Mouse (Mus musculus): ENCODE data around the gene Isoc2a. TPM values are rescaled to one million over a fixed set of nuclear protein-coding genes. Genes with fewer than 3 reads are reported as not detected.

The Isoc2a gene
- total RNA-seq, 2 experiments from 2014 or later, result 13.0 to 13.4 TPM

GRCm38 (mm10) chr7:4923586-4924364 is 46.8 kb downstream of the Isoc2a start:
- DNase-seq (ENCODE audit: low spot score in 2 of 2), result no peak
- peak; percentile 74 for TF ChIP-seq CTCF (conservative IDR thresholded peaks at IDR 0.05)
- H3K4me3 ChIP-seq, result peak overlapping the region; percentile 85
- H3K27ac ChIP-seq, result peak overlapping the region; percentile 94

- Histone ChIP-seq H3K27ac (peak overlapping the region; percentile 94), H3K4me3 (peak overlapping the region; percentile 85)
- TF ChIP-seq CTCF (conservative IDR thresholded peaks at IDR 0.05), result no peak
- no peak for DNase-seq (ENCODE audit: low spot score in 2 of 2)
Observed at GRCm38 (mm10) chr7:4924483-4924882, 47.5 kb downstream of the Isoc2a start.

- H3K4me3 ChIP-seq, result no peak overlapping the region
- H3K27ac ChIP-seq, result peak overlapping the region; percentile 94; the same call in 1 of the 2 replicates
- no peak for TF ChIP-seq CTCF (conservative IDR thresholded peaks at IDR 0.05)
- DNase-seq (ENCODE audit: low spot score in 2 of 2), result peak; percentile 53 to 67
Observed at GRCm38 (mm10) chr7:4924891-4925301, 47.9 kb downstream of the Isoc2a start.

GRCm38 (mm10) chr7:4925441-4926381 is 48.8 kb downstream of the Isoc2a start, which contains the start of gene Ssc5d:
Ssc5d (plus strand) TSS chr7:4925785.
- no peak for DNase-seq (ENCODE audit: low spot score in 2 of 2)
- TF ChIP-seq CTCF (conservative IDR thresholded peaks at IDR 0.05), result no peak
- Histone ChIP-seq H3K4me3 (no peak within 1 kb of the TSS; the same call in 1 of the 2 replicates), H3K27ac (peak within 1 kb of the TSS; percentile 94)

DNA sequence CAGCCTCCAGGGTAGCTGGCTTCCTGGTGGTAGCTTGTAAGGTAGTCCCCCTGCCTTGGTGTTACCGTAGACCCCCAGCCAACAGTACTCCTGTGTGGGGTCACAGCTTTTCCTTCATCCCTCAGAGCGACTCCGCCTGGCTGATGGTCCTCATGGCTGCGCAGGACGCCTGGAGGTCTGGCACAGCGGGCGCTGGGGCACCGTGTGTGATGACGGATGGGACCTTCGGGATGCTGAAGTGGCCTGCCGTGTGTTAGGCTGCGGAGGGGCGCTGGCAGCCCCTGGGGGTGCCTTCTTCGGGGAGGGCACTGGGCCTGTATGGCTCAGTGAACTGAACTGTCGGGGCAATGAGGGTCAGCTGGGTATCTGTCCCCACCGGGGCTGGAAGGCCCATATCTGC is 49.9 kb downstream of the Isoc2a start:
- Histone ChIP-seq H3K4me3 (no peak overlapping the region), H3K27ac (no peak overlapping the region)
- no peak for DNase-seq (ENCODE audit: low spot score in 2 of 2)
- no peak for TF ChIP-seq CTCF (conservative IDR thresholded peaks at IDR 0.05)

GRCm38 (mm10) chr7:4927711-4928110 is 50.8 kb downstream of the Isoc2a start:
- TF ChIP-seq CTCF (conservative IDR thresholded peaks at IDR 0.05), result no peak
- no peak overlapping the region for H3K27ac ChIP-seq
- H3K4me3 ChIP-seq, result no peak overlapping the region
- DNase-seq (ENCODE audit: low spot score in 2 of 2), result no peak

- H3K27ac ChIP-seq, result no peak overlapping the region
- no peak for DNase-seq (ENCODE audit: low spot score in 2 of 2)
- TF ChIP-seq CTCF (conservative IDR thresholded peaks at IDR 0.05), result no peak
- no peak overlapping the region for H3K4me3 ChIP-seq
Observed at GRCm38 (mm10) chr7:4928323-4928722, 51.4 kb downstream of the Isoc2a start.

- no peak for TF ChIP-seq CTCF (conservative IDR thresholded peaks at IDR 0.05)
- no peak for DNase-seq (ENCODE audit: low spot score in 2 of 2)
- Histone ChIP-seq H3K4me3 (no peak overlapping the region), H3K27ac (no peak overlapping the region)
Observed at GRCm38 (mm10) chr7:4933103-4933502, 56.1 kb downstream of the Isoc2a start.

DNA sequence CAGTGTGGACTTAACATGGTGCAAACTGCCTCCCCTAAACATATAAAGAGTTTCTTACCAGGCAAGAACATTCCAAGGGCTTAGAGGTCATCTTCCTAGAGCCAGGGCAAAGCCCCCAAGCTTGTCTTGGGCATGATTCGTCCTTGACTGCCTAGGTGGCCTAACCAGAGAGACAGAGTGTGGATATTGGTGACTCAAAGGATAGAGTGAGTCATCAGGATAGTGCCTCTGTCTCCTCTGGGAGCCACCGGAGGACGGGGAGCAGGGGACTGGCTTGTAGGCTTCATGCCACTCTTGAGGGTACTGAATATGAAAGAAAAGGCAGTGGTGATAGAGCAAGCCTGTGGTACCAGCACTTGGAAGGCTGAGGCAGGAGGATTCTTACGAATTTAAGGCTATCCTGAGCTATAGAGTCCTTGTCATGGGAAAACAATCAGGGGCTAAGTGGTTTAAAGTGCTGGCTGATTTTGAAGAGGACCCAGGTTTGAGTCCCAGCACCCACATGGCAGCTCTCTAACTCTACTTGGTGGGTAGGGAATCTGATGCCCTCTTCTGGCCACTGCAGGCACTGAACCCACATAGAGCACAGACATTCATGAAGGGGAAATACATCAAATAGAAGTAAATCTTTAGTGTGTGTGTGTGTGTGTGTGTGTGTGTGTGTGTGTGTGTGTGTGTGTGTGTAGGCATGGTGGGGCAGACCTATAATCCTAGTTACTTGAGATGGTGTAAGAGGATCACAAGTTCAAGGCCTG is 57.4 kb downstream of the Isoc2a start:
- peak; percentile 38 for TF ChIP-seq CTCF (conservative IDR thresholded peaks at IDR 0.05)
- Histone ChIP-seq H3K4me3 (no peak overlapping the region), H3K27ac (no peak overlapping the region)
- no peak for DNase-seq (ENCODE audit: low spot score in 2 of 2)

- Histone ChIP-seq H3K27ac (no peak overlapping the region), H3K4me3 (no peak overlapping the region)
- TF ChIP-seq CTCF (conservative IDR thresholded peaks at IDR 0.05), result no peak
- DNase-seq (ENCODE audit: low spot score in 2 of 2), result no peak
Observed at GRCm38 (mm10) chr7:4936832-4937231, 59.9 kb downstream of the Isoc2a start.

DNA sequence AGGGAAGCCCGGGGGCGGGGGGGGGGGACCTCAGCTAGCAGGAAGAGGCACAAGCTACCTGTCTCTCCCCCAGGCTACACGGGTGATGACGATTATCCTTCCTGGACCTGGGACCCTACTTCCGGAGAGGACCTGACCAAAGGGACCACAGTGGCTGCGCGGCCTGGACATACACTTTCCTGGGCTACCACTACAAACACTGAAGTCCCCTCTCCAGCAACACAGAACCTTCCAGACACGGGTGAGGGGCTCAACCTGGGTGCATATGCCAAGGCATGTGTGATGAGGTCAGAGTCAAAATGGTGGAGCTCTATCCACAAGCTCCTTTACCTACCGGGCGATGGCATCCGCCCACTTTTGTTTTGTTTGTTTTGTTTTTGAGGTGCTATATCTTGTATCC is 60.4 kb downstream of the Isoc2a start:
- Histone ChIP-seq H3K4me3 (no peak overlapping the region), H3K27ac (no peak overlapping the region)
- no peak for DNase-seq (ENCODE audit: low spot score in 2 of 2)
- TF ChIP-seq CTCF (conservative IDR thresholded peaks at IDR 0.05), result no peak

- Histone ChIP-seq H3K27ac (no peak overlapping the region), H3K4me3 (no peak overlapping the region)
- peak in 1 of 2 experiments; percentile 70 for DNase-seq (ENCODE audit: low spot score in 2 of 2)
- TF ChIP-seq CTCF (conservative IDR thresholded peaks at IDR 0.05), result peak; percentile 96; the same call in 1 of the 2 replicates
Observed at GRCm38 (mm10) chr7:4938456-4938855, 61.5 kb downstream of the Isoc2a start.
